Mouse (Mus musculus) MEL (cell line): ENCODE data around the gene Efna5.

Experiments used
- GATA1 ChIP-seq: IDR thresholded peaks from 2 replicates; pipeline ENCODE4 v1.6.1; 2011; ENCODE audit warnings: low read depth, low read length, improper control_type of control experiment
- MEF2A ChIP-seq: IDR thresholded peaks from 2 replicates; pipeline ENCODE4 v1.6.1; 2014; ENCODE audit warnings: low read depth, mild to moderate bottlenecking, inconsistent platforms, low read length, improper control_type of control experiment; ENCODE audit not compliant: poor library complexity, insufficient replicate concordance, severe bottlenecking; ENCODE audit errors: extremely low read depth

GRCm38 (mm10) chr17:62623224-62623623 lies 257.9 kb downstream of the Efna5 start:
- no peak for TF ChIP-seq MEF2A
- no peak for TF ChIP-seq GATA1
